Mouse (Mus musculus) lung, adult 2 months (tissue): ENCODE results near the gene AW549877.

Source experiments
- CTCF ChIP-seq: fragments of 200-500 bp; IDR thresholded peaks from 2 replicates; pipeline ENCODE4 v1.5.1; 2011; ENCODE audit warnings: mild to moderate bottlenecking, low read length, control low read depth; ENCODE audit not compliant: insufficient read depth
- POLR2A ChIP-seq: fragments of 200-500 bp; IDR thresholded peaks from 2 replicates; pipeline ENCODE4 v1.6.1; 2011; ENCODE audit warnings: low read depth, mild to moderate bottlenecking, control low read depth, low read length, borderline replicate concordance; ENCODE audit errors: extremely low read depth

GRCm38 (mm10) chr15:4020711-4021110, 25.2 kb upstream of the AW549877 start:
- no peak for TF ChIP-seq CTCF
- TF ChIP-seq POLR2A = no peak
